Mouse (Mus musculus) cerebellum, adult (tissue): Measurements from ENCODE around the gene Ip6k3.

ENCODE experiments used
- ATAC-seq: cut with Nextera tagmentation; 2 replicates; pipeline ENCODE4 v1.9.2; 2017; ENCODE audit warnings: mild to moderate bottlenecking, moderate library complexity, mixed read lengths; ENCODE audit not compliant: insufficient number of reproducible peaks, low FRiP score, low TSS enrichment

Gene Ip6k3

GRCm38 (mm10) chr17:27126974-27127373 lies 40.6 kb downstream of the Ip6k3 start:
- ATAC-seq = no peak

GRCm38 (mm10) chr17:27125669-27126202 lies 41.9 kb downstream of the Ip6k3 start:
- no peak for ATAC-seq

- no peak for ATAC-seq
Measured at GRCm38 (mm10) chr17:27125185-27125584, 42.4 kb downstream of the Ip6k3 start.

GRCm38 (mm10) chr17:27123813-27124375 lies 43.7 kb downstream of the Ip6k3 start:
- no peak for ATAC-seq

- ATAC-seq = no peak
Measured at GRCm38 (mm10) chr17:27123103-27123502, 44.5 kb downstream of the Ip6k3 start.

- ATAC-seq = no peak
Measured at GRCm38 (mm10) chr17:27122701-27123100, 44.9 kb downstream of the Ip6k3 start.

- no peak for ATAC-seq
Measured at GRCm38 (mm10) chr17:27121781-27122180, 45.8 kb downstream of the Ip6k3 start.

- no peak for ATAC-seq
Measured at GRCm38 (mm10) chr17:27121266-27121665, 46.3 kb downstream of the Ip6k3 start.

- peak; percentile 62 for ATAC-seq
Measured at GRCm38 (mm10) chr17:27120561-27121024, 47.0 kb downstream of the Ip6k3 start.

- 0 out of 2 replicates have a peak, but pooled peaks have one; percentile 7 for ATAC-seq
Measured at GRCm38 (mm10) chr17:27119954-27120353, 47.6 kb downstream of the Ip6k3 start.

- ATAC-seq = no peak
Measured at GRCm38 (mm10) chr17:27119540-27119895, 48.1 kb downstream of the Ip6k3 start.

- no peak for ATAC-seq
Measured at GRCm38 (mm10) chr17:27118676-27119539, 48.7 kb downstream of the Ip6k3 start.

GRCm38 (mm10) chr17:27110072-27110471 lies 57.5 kb downstream of the Ip6k3 start:
- ATAC-seq = no peak

GRCm38 (mm10) chr17:27107936-27108335 lies 59.7 kb downstream of the Ip6k3 start:
- no peak for ATAC-seq

GRCm38 (mm10) chr17:27106745-27107144 lies 60.9 kb downstream of the Ip6k3 start:
- ATAC-seq = no peak

GRCm38 (mm10) chr17:27105698-27106470 lies 61.7 kb downstream of the Ip6k3 start:
- no peak for ATAC-seq

- ATAC-seq = no peak
Measured at GRCm38 (mm10) chr17:27101675-27102074, 65.9 kb downstream of the Ip6k3 start.

GRCm38 (mm10) chr17:27095690-27096089 lies 71.9 kb downstream of the Ip6k3 start:
- no peak for ATAC-seq
